Mouse (Mus musculus): ENCODE measurements around the gene Ptdss2. TPM values are rescaled to one million over a fixed set of nuclear protein-coding genes. Genes with fewer than 3 reads are reported as not detected.

Ptdss2 gene
- polyA plus RNA-seq, 1 experiment from 2014 or later, result 59.4 TPM

DNA sequence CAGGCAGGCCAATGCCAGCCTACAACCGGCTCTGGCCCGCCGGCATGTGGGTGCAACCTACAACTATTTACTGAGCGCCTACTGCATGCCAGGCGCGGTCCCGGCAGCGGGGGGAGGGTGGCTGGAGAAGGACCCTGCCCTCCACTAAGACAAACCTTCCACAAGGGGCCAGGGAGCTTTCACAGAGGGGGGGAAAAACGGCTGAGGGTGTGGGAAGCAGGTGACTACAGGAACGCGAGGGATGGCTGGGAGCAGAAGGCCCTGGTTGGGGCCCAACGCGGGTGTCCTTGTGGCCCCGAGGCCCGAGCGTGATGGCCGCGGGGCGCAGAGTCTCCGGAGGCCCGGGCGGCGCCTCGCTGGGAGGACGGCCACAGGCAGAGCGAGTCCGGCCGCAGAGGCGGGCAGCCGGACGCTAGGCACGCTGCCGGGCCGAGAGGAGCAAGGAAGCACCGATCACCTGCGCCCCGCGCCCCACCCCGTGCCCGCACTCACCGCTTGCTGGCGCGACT, 71.2 kb downstream of the Ptdss2 start:
- peak overlapping the region; percentile 99 for H3K9ac ChIP-seq (ENCODE audit: low read length)
- H3K27ac ChIP-seq (ENCODE audit: low read length), result peak overlapping the region; percentile 93
- under 1% methylated on average over 43 of the region's 43 CpGs for WGBS
- H3K4me3 ChIP-seq (replicated peaks; ENCODE audit: low read length), result peak overlapping the region; percentile 95
- peaks cover 25% of the 10 kb centered on the region for H3K4me1 ChIP-seq (ENCODE audit: control insufficient read depth, insufficient read depth, low read length)
- no peaks in the 10 kb centered on the region for H3K27me3 ChIP-seq (ENCODE audit: control insufficient read depth, insufficient read depth, low read length)
- peak overlapping the region; percentile 93 for H3K4me2 ChIP-seq (ENCODE audit: low read depth, low read length)
- no peaks in the 10 kb centered on the region for H3K9me3 ChIP-seq (replicated peaks; ENCODE audit: control insufficient read depth, low read length)
- H3K36me3 ChIP-seq (ENCODE audit: control insufficient read depth, insufficient read depth, low read length), result peaks cover 13% of the 10 kb centered on the region
- peak; percentile 2; the same call in 1 of the 2 replicates for ATAC-seq (ENCODE audit: insufficient read depth, low FRiP score)

DNA sequence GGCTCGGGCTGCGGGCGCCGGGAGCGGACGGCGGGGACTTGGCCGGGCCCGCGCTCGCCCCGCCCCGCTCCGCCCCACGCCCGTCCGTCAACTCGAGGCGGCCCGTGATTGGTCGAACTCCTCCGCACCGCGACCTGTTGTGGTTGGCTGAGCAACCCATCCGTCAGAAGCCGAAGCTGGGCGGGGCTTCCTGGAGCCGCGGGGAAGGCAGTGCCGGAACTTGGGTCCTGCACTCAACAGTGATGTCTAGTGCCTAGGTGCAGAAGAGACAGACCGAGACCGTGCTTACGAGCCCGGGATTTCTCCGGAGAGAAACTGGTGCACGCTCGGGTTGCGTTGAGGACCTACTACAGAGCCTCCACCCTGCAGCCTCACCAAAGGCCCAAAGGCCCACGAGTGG, 71.8 kb downstream of the Ptdss2 start, which contains the start of the genes Hras and Lrrc56:
Gene Hras, minus strand, starts transcription at position 58 of the 400 bp plus-strand sequence.
Gene Lrrc56, plus strand, starts transcription at position 210 of the 400 bp plus-strand sequence.
- no peaks in the 10 kb centered on the region for H3K27me3 ChIP-seq (ENCODE audit: control insufficient read depth, insufficient read depth, low read length)
- H3K4me3 ChIP-seq (replicated peaks; ENCODE audit: low read length), result peak within 1 kb of the TSS; percentile 95
- under 1% methylated on average over 38 of the region's 39 CpGs for WGBS
- peak; percentile 96 for ATAC-seq (ENCODE audit: insufficient read depth, low FRiP score)
- H3K4me2 ChIP-seq (ENCODE audit: low read depth, low read length), result peak within 1 kb of the TSS; percentile 93
- peaks cover 25% of the 10 kb centered on the region for H3K4me1 ChIP-seq (ENCODE audit: control insufficient read depth, insufficient read depth, low read length)
- H3K27ac ChIP-seq (ENCODE audit: low read length), result peak within 1 kb of the TSS; percentile 93
- peaks cover 13% of the 10 kb centered on the region for H3K36me3 ChIP-seq (ENCODE audit: control insufficient read depth, insufficient read depth, low read length)
- H3K9me3 ChIP-seq (replicated peaks; ENCODE audit: control insufficient read depth, low read length), result no peaks in the 10 kb centered on the region
- peak within 1 kb of the TSS; percentile 99 for H3K9ac ChIP-seq (ENCODE audit: low read length)

DNA sequence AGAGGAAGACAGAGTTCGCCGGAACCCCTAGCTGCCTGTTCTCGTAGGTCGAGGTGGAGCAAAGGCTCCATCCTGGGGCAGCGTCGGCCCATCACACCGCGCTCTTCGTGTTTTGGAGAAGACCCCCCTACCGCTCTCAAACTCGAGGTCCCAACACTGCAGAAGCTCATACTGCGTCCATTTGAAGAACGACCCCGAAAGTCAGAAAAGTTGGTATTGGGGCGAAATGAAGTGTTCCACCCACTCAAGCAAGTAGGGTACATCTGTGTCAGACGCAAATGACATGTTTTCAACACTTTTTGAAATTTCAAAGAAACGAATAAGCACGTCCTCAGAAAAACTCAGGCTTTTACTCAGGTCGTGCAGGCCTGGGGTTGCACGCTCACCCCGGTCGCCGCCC, 72.2 kb downstream of the Ptdss2 start:
- peak overlapping the region; percentile 95 for H3K4me3 ChIP-seq (replicated peaks; ENCODE audit: low read length)
- H3K4me2 ChIP-seq (ENCODE audit: low read depth, low read length), result peak overlapping the region; percentile 93
- peak overlapping the region; percentile 84 for H3K27ac ChIP-seq (ENCODE audit: low read length)
- no peaks in the 10 kb centered on the region for H3K27me3 ChIP-seq (ENCODE audit: control insufficient read depth, insufficient read depth, low read length)
- peak overlapping the region; percentile 73 for H3K9ac ChIP-seq (ENCODE audit: low read length)
- no peak for ATAC-seq (ENCODE audit: insufficient read depth, low FRiP score)
- WGBS, result under 1% methylated on average over 23 of the region's 23 CpGs
- peaks cover 25% of the 10 kb centered on the region for H3K4me1 ChIP-seq (ENCODE audit: control insufficient read depth, insufficient read depth, low read length)
- H3K36me3 ChIP-seq (ENCODE audit: control insufficient read depth, insufficient read depth, low read length), result peaks cover 13% of the 10 kb centered on the region
- no peaks in the 10 kb centered on the region for H3K9me3 ChIP-seq (replicated peaks; ENCODE audit: control insufficient read depth, low read length)

DNA sequence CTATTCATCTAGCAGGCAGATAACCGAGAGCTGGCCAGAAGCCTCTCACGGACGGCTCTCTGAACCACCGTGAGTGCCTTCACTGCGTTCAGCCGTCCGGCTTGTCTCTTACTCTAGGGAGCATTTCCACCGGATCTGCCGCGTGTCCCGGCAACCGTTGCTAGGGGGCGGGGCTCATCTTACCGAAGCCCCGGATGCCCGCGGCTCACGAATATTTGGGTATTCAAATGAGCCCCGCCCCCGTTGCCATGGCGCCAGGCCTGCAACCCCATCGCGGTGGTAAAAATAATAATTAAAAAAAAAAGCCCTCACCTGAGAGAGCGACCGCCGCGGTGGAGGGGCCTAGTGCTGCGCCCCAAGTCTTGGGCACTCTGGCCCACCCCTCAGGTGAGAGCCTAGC, 72.6 kb downstream of the Ptdss2 start:
- peaks cover 25% of the 10 kb centered on the region for H3K4me1 ChIP-seq (ENCODE audit: control insufficient read depth, insufficient read depth, low read length)
- H3K9ac ChIP-seq (ENCODE audit: low read length), result peak overlapping the region; percentile 73
- peak overlapping the region; percentile 93 for H3K4me2 ChIP-seq (ENCODE audit: low read depth, low read length)
- peak overlapping the region; percentile 95 for H3K4me3 ChIP-seq (replicated peaks; ENCODE audit: low read length)
- peak overlapping the region; percentile 84 for H3K27ac ChIP-seq (ENCODE audit: low read length)
- WGBS, result under 1% methylated on average over 28 of the region's 28 CpGs
- H3K9me3 ChIP-seq (replicated peaks; ENCODE audit: control insufficient read depth, low read length), result no peaks in the 10 kb centered on the region
- ATAC-seq (ENCODE audit: insufficient read depth, low FRiP score), result 0 out of 2 replicates have a peak, but pooled peaks have one; percentile 8
- H3K36me3 ChIP-seq (ENCODE audit: control insufficient read depth, insufficient read depth, low read length), result peaks cover 13% of the 10 kb centered on the region
- no peaks in the 10 kb centered on the region for H3K27me3 ChIP-seq (ENCODE audit: control insufficient read depth, insufficient read depth, low read length)

DNA sequence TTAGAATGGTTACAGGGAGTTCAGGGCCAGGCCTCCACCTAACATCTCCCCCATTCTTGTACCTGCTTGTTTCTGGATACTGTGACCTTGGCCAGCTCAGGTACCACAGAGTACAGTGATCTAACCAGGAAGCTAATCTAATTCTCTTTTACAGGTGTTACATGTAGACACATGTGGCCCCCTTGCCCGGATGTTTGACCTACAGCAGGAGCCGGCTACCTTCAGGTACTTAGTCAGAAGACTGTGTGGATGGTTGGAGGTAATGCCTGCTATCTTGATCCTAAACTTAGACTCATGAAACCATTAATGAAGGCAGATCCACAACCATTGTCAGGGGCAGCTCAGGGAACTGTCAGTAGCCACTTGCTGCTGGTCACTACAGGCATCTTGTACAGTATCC, 73.6 kb downstream of the Ptdss2 start:
- H3K27me3 ChIP-seq (ENCODE audit: control insufficient read depth, insufficient read depth, low read length), result no peaks in the 10 kb centered on the region
- H3K4me2 ChIP-seq (ENCODE audit: low read depth, low read length), result no peak overlapping the region
- H3K4me3 ChIP-seq (replicated peaks; ENCODE audit: low read length), result no peak overlapping the region
- H3K4me1 ChIP-seq (ENCODE audit: control insufficient read depth, insufficient read depth, low read length), result peaks cover 25% of the 10 kb centered on the region
- WGBS, result 75% methylated on average over 2 of the region's 2 CpGs
- no peaks in the 10 kb centered on the region for H3K9me3 ChIP-seq (replicated peaks; ENCODE audit: control insufficient read depth, low read length)
- H3K36me3 ChIP-seq (ENCODE audit: control insufficient read depth, insufficient read depth, low read length), result peaks cover 7% of the 10 kb centered on the region; the same call in 1 of the 2 replicates
- H3K27ac ChIP-seq (ENCODE audit: low read length), result no peak overlapping the region
- no peak for ATAC-seq (ENCODE audit: insufficient read depth, low FRiP score)
- H3K9ac ChIP-seq (ENCODE audit: low read length), result no peak overlapping the region

DNA sequence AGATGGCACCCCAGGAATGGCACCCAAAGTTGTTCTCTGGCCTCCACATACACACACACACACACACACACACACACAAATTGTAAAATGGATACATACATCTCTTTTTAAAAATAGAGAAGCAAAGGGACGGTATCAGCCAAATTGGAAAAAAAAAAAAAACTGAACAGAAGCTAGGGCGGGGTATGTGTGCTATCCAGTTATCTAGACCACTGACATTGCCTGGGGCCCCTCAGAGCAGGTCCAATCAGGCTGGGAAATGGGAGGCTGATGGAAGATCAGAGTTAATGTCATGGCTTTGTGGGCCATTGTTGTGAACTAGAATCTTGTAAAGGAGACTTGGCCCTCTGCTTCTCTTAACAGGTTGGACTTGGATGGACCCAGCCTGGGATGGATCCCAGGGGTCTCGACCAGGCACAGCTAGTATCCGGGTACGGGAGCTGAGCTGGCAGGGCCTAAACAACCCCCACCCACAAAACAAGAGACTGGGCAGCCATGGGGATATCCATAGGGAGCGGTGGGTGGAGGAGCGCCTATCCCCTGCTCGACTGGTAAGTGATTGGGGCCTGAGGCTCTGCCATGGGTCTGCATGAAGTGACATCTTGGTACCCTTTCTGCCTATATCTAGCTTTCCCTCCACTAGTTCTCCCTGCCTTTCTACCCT, 74.6 kb downstream of the Ptdss2 start:
- Histone ChIP-seq H3K9ac (ENCODE audit: low read length) (no peak overlapping the region), H3K4me1 (ENCODE audit: control insufficient read depth, insufficient read depth, low read length) (peaks cover 19% of the 10 kb centered on the region), H3K4me2 (ENCODE audit: low read depth, low read length) (no peak overlapping the region), H3K27ac (ENCODE audit: low read length) (no peak overlapping the region), H3K27me3 (ENCODE audit: control insufficient read depth, insufficient read depth, low read length) (no peaks in the 10 kb centered on the region), H3K9me3 (replicated peaks; ENCODE audit: control insufficient read depth, low read length) (no peaks in the 10 kb centered on the region), H3K4me3 (replicated peaks; ENCODE audit: low read length) (no peak overlapping the region), H3K36me3 (ENCODE audit: control insufficient read depth, insufficient read depth, low read length) (no peaks in the 10 kb centered on the region)
- 86% methylated on average over 8 of the region's 8 CpGs for WGBS
- no peak for ATAC-seq (ENCODE audit: insufficient read depth, low FRiP score)

DNA sequence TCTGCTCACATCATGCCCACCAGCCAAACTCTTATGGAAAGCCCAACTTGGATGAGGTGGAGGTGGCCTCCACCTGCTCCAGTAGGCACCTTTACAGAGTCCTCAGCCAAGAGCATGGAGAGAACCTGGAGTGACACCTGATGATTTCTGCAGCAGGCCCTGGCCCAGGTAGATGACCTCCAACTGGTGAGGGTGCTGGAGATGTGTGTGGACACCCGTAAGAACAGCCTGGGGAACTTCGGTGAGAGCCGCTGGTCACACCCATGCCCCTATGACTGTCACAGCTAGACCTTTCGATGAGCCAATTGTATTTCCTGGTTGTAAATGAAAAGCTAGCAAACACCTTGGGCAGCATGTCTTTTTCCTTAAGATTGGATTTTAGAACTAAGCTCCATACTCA, 75.9 kb downstream of the Ptdss2 start:
- ATAC-seq (ENCODE audit: insufficient read depth, low FRiP score), result no peak

DNA sequence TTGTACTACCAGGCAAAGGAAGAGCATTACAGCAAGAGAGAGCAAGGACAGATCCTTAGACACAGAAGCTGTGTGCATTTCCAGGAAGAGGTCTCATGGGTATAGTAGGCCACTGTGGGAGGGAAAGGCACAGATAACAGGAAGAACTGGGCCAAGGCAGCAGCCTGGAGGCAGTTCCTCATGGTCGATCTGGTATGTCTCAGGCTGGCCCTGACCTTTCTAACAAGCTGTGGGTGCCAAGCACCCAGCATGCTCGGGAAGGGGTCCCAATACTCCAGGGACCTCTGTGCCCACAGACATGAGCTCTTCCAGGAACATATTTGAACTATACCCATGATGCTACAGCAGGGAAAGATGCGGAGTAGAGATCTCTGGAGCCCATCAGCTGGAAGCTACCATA, 82.4 kb downstream of the Ptdss2 start:
- Histone ChIP-seq H3K4me1 (ENCODE audit: control insufficient read depth, insufficient read depth, low read length) (no peaks in the 10 kb centered on the region; the same call in 1 of the 2 replicates), H3K27me3 (ENCODE audit: control insufficient read depth, insufficient read depth, low read length) (no peaks in the 10 kb centered on the region), H3K4me3 (replicated peaks; ENCODE audit: low read length) (no peak overlapping the region), H3K9me3 (replicated peaks; ENCODE audit: control insufficient read depth, low read length) (no peaks in the 10 kb centered on the region), H3K36me3 (ENCODE audit: control insufficient read depth, insufficient read depth, low read length) (no peaks in the 10 kb centered on the region), H3K4me2 (ENCODE audit: low read depth, low read length) (no peak overlapping the region), H3K9ac (ENCODE audit: low read length) (no peak overlapping the region), H3K27ac (ENCODE audit: low read length) (no peak overlapping the region)
- WGBS, result 76% methylated on average over 3 of the region's 3 CpGs
- no peak for ATAC-seq (ENCODE audit: insufficient read depth, low FRiP score)

More for the DNA sequence above, 75.9 kb downstream of the Ptdss2 start:
- no peak overlapping the region for H3K27ac ChIP-seq (ENCODE audit: low read length)
- no peaks in the 10 kb centered on the region for H3K27me3 ChIP-seq (ENCODE audit: control insufficient read depth, insufficient read depth, low read length)
- H3K9ac ChIP-seq (ENCODE audit: low read length), result no peak overlapping the region
- no peaks in the 10 kb centered on the region for H3K9me3 ChIP-seq (replicated peaks; ENCODE audit: control insufficient read depth, low read length)
- no peaks in the 10 kb centered on the region for H3K36me3 ChIP-seq (ENCODE audit: control insufficient read depth, insufficient read depth, low read length)
- peaks cover 6% of the 10 kb centered on the region; the same call in 1 of the 2 replicates for H3K4me1 ChIP-seq (ENCODE audit: control insufficient read depth, insufficient read depth, low read length)
- H3K4me3 ChIP-seq (replicated peaks; ENCODE audit: low read length), result no peak overlapping the region
- WGBS, result 81% methylated on average over 4 of the region's 4 CpGs
- H3K4me2 ChIP-seq (ENCODE audit: low read depth, low read length), result no peak overlapping the region

DNA sequence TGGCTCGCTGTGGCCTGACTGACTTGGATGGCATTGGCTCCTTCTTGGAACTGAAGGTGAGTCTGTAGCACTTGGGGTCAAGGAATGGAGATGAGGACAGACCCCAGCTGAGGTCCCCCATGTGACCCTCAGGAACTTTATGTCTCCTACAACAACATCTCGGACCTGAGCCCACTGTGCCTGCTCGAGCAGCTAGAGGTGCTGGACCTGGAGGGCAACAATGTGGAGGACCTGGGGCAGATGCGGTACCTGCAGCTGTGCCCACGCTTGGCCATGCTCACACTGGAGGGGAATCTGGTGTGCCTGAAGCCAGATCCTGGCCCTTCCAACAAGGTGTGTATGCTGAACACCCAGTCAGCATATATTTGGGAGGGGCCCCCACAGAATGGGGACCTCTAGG, 83.3 kb downstream of the Ptdss2 start:
- Histone ChIP-seq H3K4me2 (ENCODE audit: low read depth, low read length) (no peak overlapping the region), H3K9ac (ENCODE audit: low read length) (no peak overlapping the region), H3K4me1 (ENCODE audit: control insufficient read depth, insufficient read depth, low read length) (no peaks in the 10 kb centered on the region), H3K36me3 (ENCODE audit: control insufficient read depth, insufficient read depth, low read length) (no peaks in the 10 kb centered on the region), H3K4me3 (replicated peaks; ENCODE audit: low read length) (no peak overlapping the region), H3K27me3 (ENCODE audit: control insufficient read depth, insufficient read depth, low read length) (no peaks in the 10 kb centered on the region), H3K27ac (ENCODE audit: low read length) (no peak overlapping the region), H3K9me3 (replicated peaks; ENCODE audit: control insufficient read depth, low read length) (no peaks in the 10 kb centered on the region)
- ATAC-seq (ENCODE audit: insufficient read depth, low FRiP score), result no peak
- WGBS, result 92% methylated on average over 5 of the region's 5 CpGs
